Mouse (Mus musculus) liver, adult 2 months (tissue): ENCODE data around the gene Gm21312. TPM values are rescaled to one million over a fixed set of nuclear protein-coding genes. Genes with fewer than 3 reads are reported as not detected.

Source experiments
- DNase-seq: peaks from one replicate; pipeline ENCODE4 v3.0.0-alpha.2; 2011; ENCODE audit warnings: low read depth, low spot score; ENCODE audit errors: extremely low read depth
- H3K27ac ChIP-seq: fragments of 200-500 bp; replicated peaks from 2 replicates; pipeline ENCODE4 v1.5.1; 2012; ENCODE audit warnings: low read depth, mild to moderate bottlenecking, control low read depth, inconsistent platforms, low read length; ENCODE audit not compliant: insufficient read depth
- H3K27me3 ChIP-seq: fragments of 200-500 bp; 2 replicates; pipeline ENCODE4 v1.6.1; 2012; ENCODE audit warnings: mild to moderate bottlenecking, moderate library complexity, low read length, inconsistent platforms; ENCODE audit not compliant: control insufficient read depth, insufficient read depth
- H3K36me3 ChIP-seq: fragments of 200-500 bp; 2 replicates; pipeline ENCODE4 v1.6.1; 2012; ENCODE audit warnings: low read length, inconsistent platforms; ENCODE audit not compliant: control insufficient read depth, insufficient read depth
- H3K4me1 ChIP-seq: fragments of 200-500 bp; 2 replicates; pipeline ENCODE4 v1.6.1; 2011; ENCODE audit warnings: low read length; ENCODE audit not compliant: control insufficient read depth, insufficient read depth
- H3K4me3 ChIP-seq: fragments of 200-500 bp; 2 replicates; pipeline ENCODE4 v1.5.1; 2011; ENCODE audit warnings: low read depth, mild to moderate bottlenecking, control low read depth, low read length, moderate library complexity; ENCODE audit not compliant: insufficient read depth
- H3K79me2 ChIP-seq: fragments of 200-500 bp; 2 replicates; pipeline ENCODE4 v1.6.1; 2012; ENCODE audit warnings: inconsistent platforms, mild to moderate bottlenecking, low read length, moderate library complexity; ENCODE audit not compliant: control insufficient read depth, insufficient read depth
- H3K9ac ChIP-seq: fragments of 200-500 bp; 2 replicates; pipeline ENCODE4 v1.6.1; 2012; ENCODE audit warnings: low read depth, mild to moderate bottlenecking, control low read depth, inconsistent platforms, low read length
- CTCF ChIP-seq: fragments of 200-500 bp; IDR thresholded peaks from 2 replicates; pipeline ENCODE4 v1.5.1; 2011; ENCODE audit warnings: low read depth, low read length, control low read depth
- POLR2A ChIP-seq: fragments of 200-500 bp; IDR thresholded peaks from 2 replicates; pipeline ENCODE4 v1.6.1; 2011; ENCODE audit warnings: low read length, control low read depth; ENCODE audit not compliant: insufficient read depth; ENCODE audit errors: extremely low read depth
- WGBS: fragments of 180-500 bp; shearing (Covaris S2); methylation state at CpG from one replicate; pipeline ENCODE4 v1.1.7; 2018; 5-methylcytosine and 5-hydroxymethylcytosine counted together
- polyA plus RNA-seq: library from polyadenylated mRNA; depleted of rRNA; stranded (reverse); fragments of >200 nt; gene quantifications from 2 replicates; pipeline ENCODE4 v1.2.3, GENCODE M21; 2012; rRNA removed
- total RNA-seq: library from RNA; depleted of rRNA; stranded (reverse); fragments of >200 nt; gene quantifications from 2 replicates; pipeline ENCODE4 v1.2.3, GENCODE M21; 2014; rRNA removed

Gene Gm21312
- total and polyA plus RNA-seq, 2 experiments = not detected

DNA sequence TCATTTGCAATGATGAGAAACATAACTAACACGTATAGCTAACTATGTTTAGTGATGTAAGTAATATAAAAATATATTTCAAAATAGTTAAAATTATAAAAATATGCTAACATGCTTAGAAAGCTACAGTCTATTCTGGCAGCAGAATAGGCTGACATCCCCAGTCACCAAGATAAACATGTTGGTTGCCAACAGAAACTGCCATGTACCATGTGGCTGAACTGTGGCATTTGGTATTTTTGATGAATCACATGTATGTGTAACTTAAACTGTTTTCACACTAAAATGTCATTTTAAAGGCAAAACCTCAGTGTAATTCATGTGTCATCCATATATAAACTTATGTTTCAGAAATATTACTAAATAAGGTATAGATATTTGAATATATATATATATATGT is 32.8 kb downstream of the Gm21312 start:
- H3K27ac ChIP-seq = no peak overlapping the region
- no peak overlapping the region for H3K4me3 ChIP-seq
- DNase-seq = no peak
- no peaks in the 10 kb centered on the region for H3K36me3 ChIP-seq
- 76% methylated on average over 1 of the region's 1 CpGs for WGBS
- H3K79me2 ChIP-seq = no peaks in the 10 kb centered on the region
- no peak for TF ChIP-seq CTCF
- no peak for TF ChIP-seq POLR2A
- no peak overlapping the region for H3K9ac ChIP-seq
- H3K4me1 ChIP-seq = no peaks in the 10 kb centered on the region
- no peaks in the 10 kb centered on the region for H3K27me3 ChIP-seq

DNA sequence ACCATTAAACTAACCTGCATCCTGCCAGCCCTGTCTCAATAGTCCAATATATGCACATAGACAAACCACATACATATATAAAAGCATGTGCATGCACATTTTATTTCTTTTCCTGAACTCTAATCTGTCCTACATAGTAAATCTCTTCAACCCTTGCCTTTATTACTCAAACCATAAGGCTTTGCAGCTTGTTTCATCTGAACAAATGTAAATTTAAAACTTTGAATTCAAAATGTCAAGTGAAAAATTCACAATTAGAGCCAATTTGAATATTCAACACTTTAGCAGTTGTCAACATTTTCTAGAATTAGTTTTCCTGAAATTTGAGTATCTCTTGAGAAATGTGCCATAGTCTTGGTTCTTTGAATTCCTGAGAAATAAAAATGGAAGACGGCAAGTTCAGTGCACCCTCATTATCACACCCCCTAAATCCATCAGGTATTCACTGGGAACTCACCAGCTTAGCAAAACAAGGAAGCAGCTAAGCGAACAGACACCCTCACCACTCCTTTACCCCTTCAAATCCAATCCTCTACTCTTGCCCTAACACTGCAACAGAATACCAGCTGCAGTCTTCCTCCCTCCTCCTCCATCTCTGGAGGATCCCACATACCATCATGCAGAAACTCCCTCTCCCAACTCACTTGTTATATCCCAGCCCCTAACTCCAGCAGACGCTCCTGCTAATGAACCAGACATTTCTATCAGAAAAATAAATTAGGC is 33.6 kb downstream of the Gm21312 start:
- H3K27ac ChIP-seq = no peak overlapping the region
- H3K79me2 ChIP-seq = no peaks in the 10 kb centered on the region
- H3K36me3 ChIP-seq = no peaks in the 10 kb centered on the region
- no peaks in the 10 kb centered on the region for H3K27me3 ChIP-seq
- no peak for TF ChIP-seq CTCF
- no peak for TF ChIP-seq POLR2A
- no peak overlapping the region for H3K9ac ChIP-seq
- H3K4me3 ChIP-seq = no peak overlapping the region
- WGBS = 62% methylated on average over 3 of the region's 3 CpGs
- no peaks in the 10 kb centered on the region for H3K4me1 ChIP-seq
- DNase-seq = no peak

DNA sequence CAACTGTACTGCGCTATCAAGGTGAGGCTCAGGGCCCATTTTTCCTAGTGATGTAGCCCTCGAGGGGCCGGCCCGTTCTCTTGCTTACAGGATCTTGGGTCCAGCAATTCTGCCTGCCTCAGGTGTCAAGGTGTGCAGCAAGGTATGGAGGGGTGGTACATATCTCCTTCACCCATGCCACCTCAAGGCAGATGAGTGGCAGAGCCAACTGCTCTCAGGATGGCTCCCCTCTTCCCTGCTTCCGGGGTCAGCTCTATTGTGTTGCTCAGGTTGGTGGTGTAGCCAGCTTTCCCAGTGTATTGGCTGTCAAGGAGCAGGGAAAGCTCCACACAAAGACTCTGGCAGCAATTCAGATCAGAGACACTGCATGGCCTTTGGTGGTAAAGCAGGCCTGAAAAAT is 37.7 kb downstream of the Gm21312 start:
- DNase-seq = no peak

DNA sequence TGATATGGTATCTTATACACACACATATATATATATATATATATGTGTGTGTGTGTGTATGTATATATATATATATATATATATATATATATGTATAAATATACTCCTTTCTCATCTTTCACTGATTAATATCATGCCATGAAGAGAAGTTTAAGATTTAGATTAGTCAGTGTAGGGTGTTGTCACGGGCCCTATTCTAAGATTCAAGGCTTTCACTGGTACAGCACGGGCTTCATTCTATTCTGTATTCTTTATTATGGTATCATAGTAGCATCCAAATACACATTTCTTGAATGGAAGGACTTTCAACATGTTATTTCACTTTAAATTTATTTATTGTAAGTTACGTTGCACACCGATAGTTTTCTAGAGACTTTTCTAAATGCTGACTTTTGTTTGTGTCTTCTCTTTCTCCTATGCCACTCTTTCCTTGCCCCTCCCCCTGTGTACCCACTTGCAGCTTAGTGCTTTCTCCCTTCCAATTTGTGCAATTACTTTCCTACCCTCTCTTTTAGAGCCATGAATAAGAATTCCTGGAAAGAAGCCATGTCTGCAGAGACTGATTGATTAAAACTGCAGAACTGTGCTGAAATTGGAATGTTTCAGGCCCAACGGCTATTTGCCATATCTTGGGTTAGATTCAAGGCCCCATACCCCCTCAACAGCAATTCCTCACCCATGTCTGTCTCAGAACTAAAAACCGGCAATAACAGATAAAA is 43.6 kb downstream of the Gm21312 start:
- Histone ChIP-seq H3K9ac (no peak overlapping the region), H3K27me3 (no peaks in the 10 kb centered on the region), H3K4me1 (no peaks in the 10 kb centered on the region), H3K4me3 (no peak overlapping the region), H3K79me2 (no peaks in the 10 kb centered on the region), H3K36me3 (no peaks in the 10 kb centered on the region), H3K27ac (no peak overlapping the region)
- no peak for DNase-seq
- TF ChIP-seq CTCF (no peak), POLR2A (no peak)
- WGBS = 79% methylated on average over 6 of the region's 6 CpGs

More for the DNA sequence above, 37.7 kb downstream of the Gm21312 start:
- no peaks in the 10 kb centered on the region for H3K36me3 ChIP-seq
- no peaks in the 10 kb centered on the region for H3K4me1 ChIP-seq
- no peak overlapping the region for H3K4me3 ChIP-seq
- 93% methylated on average over 5 of the region's 5 CpGs for WGBS
- H3K79me2 ChIP-seq = no peaks in the 10 kb centered on the region
- no peak overlapping the region for H3K9ac ChIP-seq
- H3K27ac ChIP-seq = no peak overlapping the region
- H3K27me3 ChIP-seq = no peaks in the 10 kb centered on the region
- TF ChIP-seq POLR2A = no peak
- TF ChIP-seq CTCF = no peak

Other genes with a start within 250 kb of the Gm21312 start
- gene Gm21293, start 34.0 kb upstream of the Gm21312 start, total RNA-seq = not detected in 2 replicates
- not detected in 2 replicates for gene Gm21293, start 34.0 kb upstream of the Gm21312 start, polyA plus RNA-seq
- gene Gm6763, start 25.5 kb upstream of the Gm21312 start, total RNA-seq = not detected in 2 replicates
- not detected in 2 replicates for gene Gm6763, start 25.5 kb upstream of the Gm21312 start, polyA plus RNA-seq
- not detected in 2 replicates for gene Gm8764, start 17.0 kb upstream of the Gm21312 start, total RNA-seq
- gene Gm8764, start 17.0 kb upstream of the Gm21312 start, polyA plus RNA-seq = not detected in 2 replicates
- gene Gm21304, start 8.5 kb upstream of the Gm21312 start, total RNA-seq = not detected in 2 replicates
- not detected in 2 replicates for gene Gm21304, start 8.5 kb upstream of the Gm21312 start, polyA plus RNA-seq
- gene Gm20765, start 8.5 kb downstream of the Gm21312 start, total RNA-seq = not detected in 2 replicates
- not detected in 2 replicates for gene Gm20765, start 8.5 kb downstream of the Gm21312 start, polyA plus RNA-seq
- gene Gm4340, start 17.0 kb downstream of the Gm21312 start, total RNA-seq = not detected in 2 replicates
- gene Gm4340, start 17.0 kb downstream of the Gm21312 start, polyA plus RNA-seq = not detected in 2 replicates